Mouse (Mus musculus) thymus, adult 2 months (tissue): Measurements from ENCODE around the gene Pkdrej.

ENCODE experiments used
- CTCF ChIP-seq: fragments of 200-500 bp; IDR thresholded peaks from 2 replicates; pipeline ENCODE4 v1.5.1; 2012; ENCODE audit warnings: mild to moderate bottlenecking, control low read depth, low read length, moderate library complexity, borderline replicate concordance; ENCODE audit not compliant: control insufficient read depth, poor library complexity, insufficient read depth; ENCODE audit errors: extremely low read depth
- POLR2A ChIP-seq: fragments of 200-500 bp; IDR thresholded peaks from 2 replicates; pipeline ENCODE4 v1.6.1; 2012; ENCODE audit warnings: mild to moderate bottlenecking, low read length, control low read depth, moderate library complexity; ENCODE audit not compliant: control insufficient read depth, poor library complexity, insufficient read depth; ENCODE audit errors: extremely low read depth

DNA sequence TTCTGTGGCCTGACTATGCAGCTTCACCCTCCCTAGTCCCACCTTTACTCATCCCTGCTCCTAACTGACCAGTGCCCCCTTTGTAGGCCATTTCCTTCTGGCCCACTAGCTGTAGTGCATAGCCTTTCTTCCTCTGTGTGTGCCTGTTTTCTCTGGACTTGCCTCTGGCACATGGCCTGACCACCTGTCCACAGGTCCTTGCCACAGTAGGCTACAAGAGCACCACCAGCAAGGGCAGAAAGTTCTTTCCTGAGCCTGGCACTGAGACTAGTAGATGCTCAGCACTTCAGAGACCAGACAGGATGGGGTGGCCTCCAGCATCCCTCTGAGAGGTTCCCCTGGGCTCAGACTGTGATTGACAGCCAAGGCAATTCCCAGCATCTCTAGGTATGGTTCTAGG is 23.5 kb upstream of the Pkdrej start:
- TF ChIP-seq POLR2A (no peak), CTCF (no peak)
